Mouse (Mus musculus) kidney, adult 2 months (tissue): ENCODE measurements around the gene Ndufv1.

Experiments used
- CTCF ChIP-seq: fragments of 200-500 bp; conservative IDR thresholded peaks from 2 replicates; pipeline ENCODE4 v1.5.1; 2011; ENCODE audit warnings: low read depth, mild to moderate bottlenecking, control low read depth, low read length, moderate library complexity, mixed read lengths; ENCODE audit not compliant: insufficient read depth, insufficient read length
- POLR2A ChIP-seq: fragments of 200-500 bp; IDR thresholded peaks from one replicate; pipeline ENCODE4 v1.6.1; 2011; ENCODE audit warnings: low read depth, low read length, control low read depth

DNA sequence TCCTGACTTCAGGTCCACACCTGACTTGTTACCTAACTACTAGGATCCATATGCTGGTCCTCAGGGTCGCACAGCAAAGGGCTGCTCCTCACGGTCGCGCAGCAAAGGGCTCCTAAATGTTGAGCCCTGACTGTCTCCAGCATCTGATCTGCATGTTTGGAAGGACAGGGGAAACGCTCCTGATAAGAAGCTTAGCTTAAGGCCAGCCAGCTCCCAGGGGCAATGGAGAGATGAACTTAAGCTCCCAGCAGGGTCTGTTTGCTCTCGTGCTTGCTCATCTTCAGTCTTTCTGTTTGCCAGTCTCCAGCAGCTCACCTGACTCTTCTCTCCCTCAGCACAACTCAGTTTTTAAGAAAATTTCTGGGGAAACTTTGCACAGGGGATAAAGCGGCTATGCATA is 20.1 kb upstream of the Ndufv1 start:
- TF ChIP-seq CTCF (no peak), POLR2A (no peak)
